Mouse (Mus musculus) thymus, adult 2 months (tissue): ENCODE results near the gene Cdhr3. TPM values are rescaled to one million over a fixed set of nuclear protein-coding genes. Genes with fewer than 3 reads are reported as not detected.
"Not testable (repeated sequence)": the region's sequence is repeated elsewhere in the genome, so short reads cannot be mapped to it uniquely, and the experiment has no call there.

Experiments used
- DNase-seq: peaks from one replicate; pipeline ENCODE4 v3.0.0; 2021
- H3K27ac ChIP-seq: fragments of 200-500 bp; 2 replicates; pipeline ENCODE4 v1.5.1; 2012; ENCODE audit warnings: low read length, control low read depth; ENCODE audit not compliant: control insufficient read depth, insufficient read depth
- H3K27me3 ChIP-seq: fragments of 200-500 bp; 2 replicates; pipeline ENCODE4 v1.6.1; 2012; ENCODE audit warnings: mild to moderate bottlenecking, low read length, moderate library complexity, mixed read lengths; ENCODE audit not compliant: control insufficient read depth, insufficient read depth
- H3K36me3 ChIP-seq: fragments of 200-500 bp; 2 replicates; pipeline ENCODE4 v1.6.1; 2012; ENCODE audit warnings: mild to moderate bottlenecking, low read length, moderate library complexity; ENCODE audit not compliant: control insufficient read depth, insufficient read depth
- H3K4me1 ChIP-seq: fragments of 200-500 bp; replicated peaks from 2 replicates; pipeline ENCODE4 v1.6.1; 2012; ENCODE audit warnings: low read length; ENCODE audit not compliant: control insufficient read depth, insufficient read depth
- H3K4me3 ChIP-seq: fragments of 200-500 bp; 2 replicates; pipeline ENCODE4 v1.5.1; 2012; ENCODE audit warnings: mild to moderate bottlenecking, low read length, control low read depth, moderate library complexity; ENCODE audit not compliant: control insufficient read depth, insufficient read depth
- CTCF ChIP-seq: fragments of 200-500 bp; IDR thresholded peaks from 2 replicates; pipeline ENCODE4 v1.5.1; 2012; ENCODE audit warnings: mild to moderate bottlenecking, control low read depth, low read length, moderate library complexity, borderline replicate concordance; ENCODE audit not compliant: control insufficient read depth, poor library complexity, insufficient read depth; ENCODE audit errors: extremely low read depth
- POLR2A ChIP-seq: fragments of 200-500 bp; IDR thresholded peaks from 2 replicates; pipeline ENCODE4 v1.6.1; 2012; ENCODE audit warnings: mild to moderate bottlenecking, low read length, control low read depth, moderate library complexity; ENCODE audit not compliant: control insufficient read depth, poor library complexity, insufficient read depth; ENCODE audit errors: extremely low read depth
- WGBS: fragments of 180-500 bp; shearing (Covaris S2); methylation state at CpG from one replicate; pipeline ENCODE4 v1.1.7; 2018; 5-methylcytosine and 5-hydroxymethylcytosine counted together
- polyA plus RNA-seq: library from polyadenylated mRNA; depleted of rRNA; stranded (reverse); fragments of >200 nt; gene quantifications from 2 replicates; pipeline ENCODE4 v1.2.3, GENCODE M21; 2012

Cdhr3 gene
- polyA plus RNA-seq, 1 experiment: 0.38 TPM

DNA sequence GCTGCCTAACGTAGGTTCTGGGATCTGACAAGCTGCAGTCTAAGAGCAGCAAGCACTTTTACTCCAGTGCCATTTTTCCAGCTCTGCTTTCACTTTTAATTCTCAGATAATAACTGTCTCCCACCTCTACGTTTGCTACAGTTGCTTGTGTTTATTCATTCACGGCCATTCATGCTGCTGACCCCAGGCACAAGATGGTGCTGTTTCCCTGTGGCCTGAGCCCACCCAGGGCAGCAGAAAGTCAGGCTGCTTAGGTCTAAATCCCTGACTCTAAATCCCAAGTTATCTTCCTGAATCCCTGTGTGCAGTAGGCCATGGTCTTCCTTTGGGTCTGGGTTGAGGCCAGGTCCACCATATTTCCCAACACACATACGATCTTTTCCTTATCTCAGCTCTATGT, 26.3 kb downstream of the Cdhr3 start:
- H3K4me3 ChIP-seq: no peak overlapping the region
- no peaks in the 10 kb centered on the region for H3K36me3 ChIP-seq
- no peak overlapping the region for H3K27ac ChIP-seq
- no peak for DNase-seq
- no peaks in the 10 kb centered on the region; the same call in 1 of the 2 replicates for H3K4me1 ChIP-seq
- H3K27me3 ChIP-seq: no peaks in the 10 kb centered on the region
- no peak for TF ChIP-seq POLR2A
- no peak for TF ChIP-seq CTCF
- WGBS: 88% methylated on average over 4 of the region's 4 CpGs

GRCm38 (mm10) chr12:33065162-33065561, 27.5 kb downstream of the Cdhr3 start:
- Histone ChIP-seq H3K27me3 (no peaks in the 10 kb centered on the region), H3K4me3 (no peak overlapping the region), H3K27ac (no peak overlapping the region), H3K36me3 (no peaks in the 10 kb centered on the region), H3K4me1 (no peaks in the 10 kb centered on the region; the same call in 1 of the 2 replicates)
- WGBS: 67% methylated on average over 3 of the region's 3 CpGs
- no peak for DNase-seq
- TF ChIP-seq POLR2A: no peak

GRCm38 (mm10) chr12:33064266-33064665, 28.4 kb downstream of the Cdhr3 start:
- 52% methylated on average over 2 of the region's 2 CpGs for WGBS
- Histone ChIP-seq H3K4me3 (no peak overlapping the region), H3K27me3 (no peaks in the 10 kb centered on the region), H3K27ac (no peak overlapping the region), H3K4me1 (no peaks in the 10 kb centered on the region; the same call in 1 of the 2 replicates), H3K36me3 (no peaks in the 10 kb centered on the region)
- TF ChIP-seq POLR2A (no peak), CTCF (no peak)
- no peak for DNase-seq

GRCm38 (mm10) chr12:33063250-33063649, 29.4 kb downstream of the Cdhr3 start:
- Histone ChIP-seq H3K27ac (no peak overlapping the region), H3K36me3 (no peaks in the 10 kb centered on the region), H3K27me3 (no peaks in the 10 kb centered on the region), H3K4me1 (no peaks in the 10 kb centered on the region; the same call in 1 of the 2 replicates), H3K4me3 (no peak overlapping the region)
- TF ChIP-seq CTCF (no peak), POLR2A (no peak)
- WGBS: 69% methylated on average over 2 of the region's 2 CpGs
- no peak for DNase-seq

- 86% methylated on average over 2 of the region's 2 CpGs for WGBS
- H3K27me3 ChIP-seq, H3K4me3 ChIP-seq, DNase-seq, H3K36me3 ChIP-seq, H3K4me1 ChIP-seq, H3K27ac ChIP-seq: not testable (repeated sequence)
These were observed 30.3 kb downstream of the Cdhr3 start for GRCm38 (mm10) chr12:33062379-33062778.

GRCm38 (mm10) chr12:33061651-33062050, 31.0 kb downstream of the Cdhr3 start:
- TF ChIP-seq CTCF (no peak), POLR2A (no peak)
- Histone ChIP-seq H3K4me1 (no peaks in the 10 kb centered on the region; the same call in 1 of the 2 replicates), H3K4me3 (no peak overlapping the region), H3K27ac (no peak overlapping the region), H3K36me3 (no peaks in the 10 kb centered on the region), H3K27me3 (no peaks in the 10 kb centered on the region)
- no peak for DNase-seq
- 47% methylated on average over 8 of the region's 8 CpGs for WGBS

DNA sequence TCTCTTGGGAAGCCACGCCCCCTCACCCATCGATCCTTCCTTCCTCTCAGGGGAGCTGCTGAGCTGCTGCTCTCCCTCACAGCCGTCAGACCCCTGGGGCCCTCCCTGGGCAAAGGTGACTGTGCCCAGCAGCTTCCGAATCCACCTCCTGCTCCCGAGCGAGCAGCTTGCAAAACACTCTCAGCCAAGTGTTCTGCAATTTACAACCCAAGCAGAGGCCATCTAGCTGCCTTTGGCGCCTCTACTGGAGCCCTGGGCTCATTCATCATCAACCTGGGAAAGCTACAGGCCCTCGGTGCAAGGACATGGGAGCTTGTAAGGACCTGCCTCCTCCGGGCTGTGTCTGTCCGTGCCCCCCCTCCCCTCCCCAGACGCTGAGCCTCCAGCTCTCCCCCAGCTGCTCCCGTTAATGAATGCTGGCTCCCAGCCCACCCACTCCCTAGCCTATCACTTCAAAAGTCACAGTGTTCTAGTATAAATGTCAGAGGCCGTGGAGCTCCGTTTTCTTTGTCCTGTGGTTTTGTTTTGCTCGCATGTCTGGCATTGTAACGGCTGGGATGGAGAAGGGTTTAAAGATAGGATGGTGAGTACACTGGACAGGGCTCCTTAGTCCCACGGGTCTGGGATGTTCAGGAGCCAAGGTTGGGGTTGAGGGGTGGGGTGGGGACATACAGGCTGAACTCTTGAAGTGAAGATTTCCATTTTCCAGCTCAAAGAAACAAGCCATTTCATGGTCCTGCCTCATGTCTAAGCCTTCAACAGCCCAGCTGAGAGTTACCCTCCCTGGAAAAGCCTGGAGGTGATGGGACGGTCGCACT, 35.2 kb downstream of the Cdhr3 start:
- peak; percentile 2 for DNase-seq
- 26% methylated on average over 19 of the region's 19 CpGs for WGBS
- Histone ChIP-seq H3K36me3 (no peaks in the 10 kb centered on the region), H3K27ac (no peak overlapping the region), H3K4me3 (no peak overlapping the region), H3K27me3 (no peaks in the 10 kb centered on the region), H3K4me1 (no peaks in the 10 kb centered on the region; the same call in 1 of the 2 replicates)
- TF ChIP-seq CTCF (no peak), POLR2A (no peak)
